Mouse (Mus musculus): ENCODE measurements around the gene Peli2. TPM values are rescaled to one million over a fixed set of nuclear protein-coding genes. Genes with fewer than 3 reads are reported as not detected.
A peak's percentile ranks its signal among the peaks of the same experiment; 100 is the strongest.

The Peli2 gene
- total RNA-seq, 2 experiments from 2014 or later, result 15.4 to 27.4 TPM

- DNase-seq, result no peak
These were observed 105.3 kb downstream of the Peli2 start for GRCm38 (mm10) chr14:48225810-48226446.

GRCm38 (mm10) chr14:48226759-48227158 lies 106.1 kb downstream of the Peli2 start:
- DNase-seq, result no peak

- no peak for DNase-seq
These were observed 114.3 kb downstream of the Peli2 start for GRCm38 (mm10) chr14:48234785-48235519.

- no peak for DNase-seq
These were observed 120.7 kb downstream of the Peli2 start for GRCm38 (mm10) chr14:48241335-48241734.

- DNase-seq, result no peak
These were observed 125.6 kb downstream of the Peli2 start for GRCm38 (mm10) chr14:48246236-48246635.

- no peak for DNase-seq
These were observed 126.3 kb downstream of the Peli2 start for GRCm38 (mm10) chr14:48246963-48247362.

GRCm38 (mm10) chr14:48249459-48249858 lies 128.8 kb downstream of the Peli2 start:
- DNase-seq, result no peak

GRCm38 (mm10) chr14:48249909-48250308 lies 129.3 kb downstream of the Peli2 start:
- DNase-seq, result no peak

GRCm38 (mm10) chr14:48251381-48251979 lies 130.9 kb downstream of the Peli2 start:
- DNase-seq, result no peak

GRCm38 (mm10) chr14:48253183-48253582 lies 132.6 kb downstream of the Peli2 start:
- DNase-seq, result no peak

GRCm38 (mm10) chr14:48254696-48255095 lies 134.1 kb downstream of the Peli2 start:
- no peak for DNase-seq

- DNase-seq, result no peak
These were observed 134.7 kb downstream of the Peli2 start for GRCm38 (mm10) chr14:48255290-48255689.

- no peak for DNase-seq
These were observed 137.1 kb downstream of the Peli2 start for GRCm38 (mm10) chr14:48257759-48258158.

- no peak for DNase-seq
These were observed 138.2 kb downstream of the Peli2 start for GRCm38 (mm10) chr14:48258696-48259366.

GRCm38 (mm10) chr14:48263146-48263545 lies 142.5 kb downstream of the Peli2 start:
- no peak for DNase-seq

- no peak for DNase-seq
These were observed 146.1 kb downstream of the Peli2 start for GRCm38 (mm10) chr14:48266710-48267109.

- no peak for DNase-seq
These were observed 157.7 kb downstream of the Peli2 start for GRCm38 (mm10) chr14:48278291-48278690.

- DNase-seq, result peak in 1 of 2 experiments; percentile 19
These were observed 166.3 kb downstream of the Peli2 start for GRCm38 (mm10) chr14:48286949-48287348.

GRCm38 (mm10) chr14:48287581-48287980 lies 167.0 kb downstream of the Peli2 start:
- DNase-seq, result no peak

- DNase-seq, result no peak
These were observed 168.0 kb downstream of the Peli2 start for GRCm38 (mm10) chr14:48288600-48288999.

- DNase-seq, result no peak
These were observed 169.3 kb downstream of the Peli2 start for GRCm38 (mm10) chr14:48289602-48290599.

- DNase-seq, result no peak
These were observed 172.9 kb downstream of the Peli2 start for GRCm38 (mm10) chr14:48293498-48293897.
